Mouse (Mus musculus) liver, embryonic 11.5 days (tissue): ENCODE data around the gene Vps33a. TPM values are rescaled to one million over a fixed set of nuclear protein-coding genes. Genes with fewer than 3 reads are reported as not detected.
"Not testable (repeated sequence)": the region's sequence is repeated elsewhere in the genome, so short reads cannot be mapped to it uniquely, and the experiment has no call there.

Experiments used
- ATAC-seq: fragments of 200-750 bp; cut with Nextera tagmentation; replicated peaks from 2 replicates; pipeline ENCODE4 v1.8.0; 2017; ENCODE audit warnings: moderate number of reproducible peaks, mild to moderate bottlenecking, moderate TSS enrichment, moderate library complexity; ENCODE audit not compliant: low FRiP score
- DNase-seq: peaks from one replicate; pipeline ENCODE4 v3.0.0-alpha.2; 2017; ENCODE audit warnings: low spot score
- H3K27ac ChIP-seq: fragments of 300-500 bp; sonication (generic); 2 replicates; pipeline ENCODE4 v1.5.1; 2014; ENCODE audit warnings: mild to moderate bottlenecking, low read depth, low read length, control low read depth
- H3K27me3 ChIP-seq: fragments of 300-500 bp; sonication (generic); replicated peaks from 2 replicates; pipeline ENCODE4 v1.6.1; 2014; ENCODE audit warnings: low read length, mixed read lengths; ENCODE audit not compliant: control insufficient read depth, insufficient read depth
- H3K36me3 ChIP-seq: fragments of 300-500 bp; sonication (generic); 2 replicates; pipeline ENCODE4 v1.6.1; 2014; ENCODE audit warnings: mild to moderate bottlenecking, low read length, moderate library complexity, mixed read lengths; ENCODE audit not compliant: control insufficient read depth, insufficient read depth
- H3K4me1 ChIP-seq: fragments of 300-500 bp; sonication (generic); replicated peaks from 2 replicates; pipeline ENCODE4 v1.6.1; 2014; ENCODE audit warnings: low read length, mixed read lengths; ENCODE audit not compliant: control insufficient read depth, insufficient read depth
- H3K4me2 ChIP-seq: fragments of 300-500 bp; sonication (generic); 2 replicates; pipeline ENCODE4 v1.6.1; 2014; ENCODE audit warnings: mild to moderate bottlenecking, control low read depth, moderate library complexity
- H3K4me3 ChIP-seq: fragments of 300-500 bp; sonication (generic); 2 replicates; pipeline ENCODE4 v1.5.1; 2014; ENCODE audit warnings: low read depth, low read length, control low read depth
- H3K9ac ChIP-seq: fragments of 300-500 bp; sonication (generic); 2 replicates; pipeline ENCODE4 v1.6.1; 2014; ENCODE audit warnings: low read depth, low read length, control low read depth
- H3K9me3 ChIP-seq: fragments of 300-500 bp; sonication (generic); 2 replicates; pipeline ENCODE4 v1.6.1; 2016; ENCODE audit warnings: low read length, inconsistent platforms, mixed read lengths; ENCODE audit not compliant: control insufficient read depth
- WGBS: fragments of 180-500 bp; shearing (Covaris S2); extraction: QIAGEN DNeasy Blood & Tissue Kit; methylation state at CpG from one replicate; pipeline ENCODE4 v1.1.7; 2014; 5-methylcytosine and 5-hydroxymethylcytosine counted together
- polyA plus RNA-seq: library from polyadenylated mRNA; unstranded; fragments of >200 nt; fragmentation: Nextera tagmentation; extraction: Ambion mirVana; gene quantifications from 2 replicates; pipeline ENCODE4 v1.2.1, GENCODE M21; 2014

The Vps33a gene
- polyA plus RNA-seq, 1 experiment from 2014 or later = 36.0 TPM

DNA sequence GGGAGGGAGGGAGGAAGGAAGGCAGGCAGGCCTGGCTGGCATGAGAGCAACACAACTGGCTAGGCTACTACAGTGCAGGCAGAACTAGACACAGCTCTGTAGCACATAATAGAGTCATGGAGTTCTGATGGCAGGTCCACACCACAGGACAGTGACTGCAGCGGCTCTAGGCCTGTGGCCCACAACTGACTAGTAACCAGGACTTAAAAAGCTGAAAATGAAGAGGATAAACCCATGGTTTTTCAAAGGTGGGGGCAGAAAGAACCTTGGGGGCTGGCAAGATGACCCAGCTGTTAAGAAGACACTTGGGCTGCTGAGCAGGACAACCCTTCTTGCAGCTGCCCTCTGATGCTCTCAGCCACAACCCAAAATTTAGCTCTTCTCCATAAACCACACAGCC lies 51.2 kb downstream of the Vps33a start:
- 94% methylated on average over 1 of the region's 1 CpGs for WGBS
- no peak overlapping the region for H3K4me3 ChIP-seq
- H3K4me2 ChIP-seq = no peak overlapping the region
- H3K36me3 ChIP-seq = peaks cover 6% of the 10 kb centered on the region
- no peak overlapping the region for H3K9ac ChIP-seq
- H3K9me3 ChIP-seq = no peaks in the 10 kb centered on the region
- no peak for ATAC-seq
- H3K27ac ChIP-seq = no peak overlapping the region
- H3K27me3 ChIP-seq = no peaks in the 10 kb centered on the region
- H3K4me1 ChIP-seq = peaks cover 15% of the 10 kb centered on the region
- DNase-seq = no peak

DNA sequence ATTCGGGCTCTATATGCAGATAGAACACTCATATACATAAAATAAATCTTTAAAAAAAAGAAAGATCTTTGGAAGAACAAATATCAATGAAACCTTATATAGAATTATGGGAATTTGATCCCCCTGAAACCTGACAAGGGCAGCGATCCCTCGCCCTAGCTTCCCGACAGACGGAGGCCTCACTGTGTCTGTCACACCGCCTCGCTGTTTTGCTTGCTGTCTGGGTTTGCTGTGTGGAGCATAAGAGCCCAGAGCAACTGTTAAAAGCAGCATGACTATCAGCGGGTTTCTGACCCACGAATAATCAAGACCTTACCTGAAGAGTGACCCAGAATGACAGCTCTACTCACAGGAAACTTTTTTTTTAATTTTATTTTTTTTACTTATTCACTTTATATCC lies 52.2 kb downstream of the Vps33a start:
- Histone ChIP-seq H3K4me2 (no peak overlapping the region), H3K4me1 (peaks cover 15% of the 10 kb centered on the region), H3K27me3 (no peaks in the 10 kb centered on the region), H3K9me3 (no peaks in the 10 kb centered on the region), H3K4me3 (no peak overlapping the region), H3K9ac (no peak overlapping the region), H3K27ac (no peak overlapping the region), H3K36me3 (peaks cover 11% of the 10 kb centered on the region)
- no peak for DNase-seq
- ATAC-seq = no peak
- WGBS = 86% methylated on average over 9 of the region's 9 CpGs

GRCm38 (mm10) chr5:123514871-123515270 lies 58.0 kb downstream of the Vps33a start:
- Histone ChIP-seq H3K4me2 (no peak overlapping the region), H3K27me3 (no peaks in the 10 kb centered on the region; the same call in 1 of the 2 replicates), H3K27ac (no peak overlapping the region), H3K9ac (no peak overlapping the region), H3K9me3 (no peaks in the 10 kb centered on the region), H3K36me3 (peaks cover 14% of the 10 kb centered on the region), H3K4me3 (no peak overlapping the region), H3K4me1 (peaks cover 7% of the 10 kb centered on the region)
- ATAC-seq (no peak), DNase-seq (no peak)
- 84% methylated on average over 5 of the region's 5 CpGs for WGBS

DNA sequence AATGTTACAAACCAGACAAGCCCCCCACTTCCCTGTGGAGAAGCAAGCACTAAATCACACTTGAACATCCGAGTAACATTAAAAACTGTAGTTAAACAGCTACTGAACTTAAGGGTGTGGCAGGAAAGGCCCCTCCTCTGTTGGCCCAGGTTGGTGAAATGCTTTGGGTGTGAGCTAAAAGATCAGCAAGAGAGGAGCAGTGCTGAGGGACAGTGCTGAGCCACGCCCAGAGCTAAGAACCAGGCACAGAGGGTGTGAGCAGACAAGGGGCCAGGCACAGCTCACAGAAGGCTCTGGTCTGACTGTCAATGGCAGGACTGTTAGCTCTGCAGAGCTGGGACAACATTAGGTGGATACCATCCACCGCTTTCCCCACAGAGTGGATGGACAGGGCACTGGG lies 60.7 kb downstream of the Vps33a start:
- Histone ChIP-seq H3K4me3 (no peak overlapping the region), H3K9ac (no peak overlapping the region), H3K4me2 (no peak overlapping the region), H3K9me3 (no peaks in the 10 kb centered on the region), H3K4me1 (peaks cover 10% of the 10 kb centered on the region), H3K27ac (no peak overlapping the region), H3K27me3 (peaks cover 20% of the 10 kb centered on the region), H3K36me3 (peaks cover 8% of the 10 kb centered on the region; the same call in 1 of the 2 replicates)
- DNase-seq = no peak
- ATAC-seq = peak; percentile 76
- 64% methylated on average over 3 of the region's 3 CpGs for WGBS

DNA sequence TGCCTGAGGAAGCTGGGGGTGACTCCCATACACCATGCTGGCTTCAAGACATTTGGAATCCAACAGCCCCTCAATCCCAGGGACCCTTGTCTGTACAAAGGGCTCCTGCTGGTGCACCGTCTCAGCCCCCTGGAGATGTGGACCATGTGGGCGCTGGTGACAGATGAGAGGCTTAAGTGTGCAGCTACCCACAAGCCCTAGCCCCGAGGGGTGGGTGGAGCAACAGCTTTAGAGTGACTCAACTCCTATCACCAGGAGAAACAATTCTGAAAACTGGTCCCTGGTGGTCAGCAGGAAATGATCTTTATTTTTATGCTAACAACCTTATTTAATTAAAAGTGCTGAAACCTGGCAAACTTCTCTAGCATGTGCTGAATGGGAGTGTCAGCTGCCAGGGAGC lies 61.4 kb downstream of the Vps33a start:
- not testable (repeated sequence) for H3K36me3 ChIP-seq, ATAC-seq, H3K9me3 ChIP-seq, H3K9ac ChIP-seq, H3K27ac ChIP-seq, H3K4me2 ChIP-seq, H3K4me3 ChIP-seq, DNase-seq
- H3K27me3 ChIP-seq = peaks cover 23% of the 10 kb centered on the region
- WGBS = 70% methylated on average over 3 of the region's 3 CpGs
- peaks cover 10% of the 10 kb centered on the region for H3K4me1 ChIP-seq

DNA sequence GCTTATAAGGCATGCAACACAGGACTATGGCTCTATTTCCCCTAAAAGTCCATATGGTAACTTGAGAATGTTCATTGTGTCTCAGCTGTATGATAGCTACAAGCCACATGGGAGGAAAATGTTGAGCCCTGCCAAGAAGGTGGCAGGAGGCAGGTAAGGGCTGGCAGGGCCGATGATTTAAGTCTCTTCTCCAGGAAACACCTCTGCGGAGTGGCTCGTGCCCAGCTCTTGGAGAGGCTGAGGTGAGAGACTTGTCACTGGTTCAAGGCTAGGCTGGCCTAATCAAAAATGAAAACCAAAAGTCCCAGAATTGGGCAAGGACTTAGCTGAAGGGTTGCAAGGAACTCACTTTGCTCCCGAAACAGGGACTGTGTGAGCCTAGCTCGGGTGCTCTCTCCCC lies 62.7 kb downstream of the Vps33a start, which contains the start of gene B3gnt4:
TSS of gene B3gnt4 (plus strand) at position 301 of the 400 bp plus-strand sequence.
- Histone ChIP-seq H3K27me3 (peaks cover 27% of the 10 kb centered on the region), H3K4me3 (no peak within 1 kb of the TSS), H3K4me1 (peaks cover 10% of the 10 kb centered on the region), H3K27ac (no peak within 1 kb of the TSS), H3K4me2 (no peak within 1 kb of the TSS), H3K36me3 (peaks cover 3% of the 10 kb centered on the region; the same call in 1 of the 2 replicates), H3K9me3 (no peaks in the 10 kb centered on the region), H3K9ac (no peak within 1 kb of the TSS)
- no peak for ATAC-seq
- WGBS = 86% methylated on average over 5 of the region's 5 CpGs
- DNase-seq = no peak

DNA sequence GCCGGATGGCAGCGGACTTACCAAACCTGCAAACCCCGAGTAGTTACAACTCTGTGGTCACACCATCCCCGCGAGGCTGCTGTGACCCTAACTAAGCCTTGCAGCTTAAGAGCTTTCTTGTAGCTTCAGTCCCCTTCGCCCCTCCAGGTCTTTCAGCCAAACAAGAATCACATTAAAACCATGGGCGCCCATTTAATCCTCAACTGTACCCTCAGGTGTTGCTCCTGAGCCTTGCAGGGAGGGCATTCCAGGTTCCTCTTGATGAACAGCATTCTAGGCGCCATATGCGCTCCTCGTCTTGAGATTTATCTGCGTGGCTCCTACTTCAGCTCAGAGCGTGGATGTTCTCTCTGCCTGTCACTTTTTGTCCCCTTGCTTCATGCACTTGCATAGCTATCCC lies 63.9 kb downstream of the Vps33a start:
- Histone ChIP-seq H3K9me3 (no peaks in the 10 kb centered on the region), H3K4me2 (peak overlapping the region; percentile 91), H3K36me3 (peaks cover 3% of the 10 kb centered on the region; the same call in 1 of the 2 replicates), H3K27me3 (peaks cover 27% of the 10 kb centered on the region), H3K4me1 (peaks cover 10% of the 10 kb centered on the region), H3K9ac (0 out of 2 replicates have a peak overlapping the region, but pooled peaks have one; percentile 31), H3K27ac (no peak overlapping the region), H3K4me3 (peak overlapping the region; percentile 61)
- 8% methylated on average over 12 of the region's 12 CpGs for WGBS
- DNase-seq = no peak
- ATAC-seq = no peak

DNA sequence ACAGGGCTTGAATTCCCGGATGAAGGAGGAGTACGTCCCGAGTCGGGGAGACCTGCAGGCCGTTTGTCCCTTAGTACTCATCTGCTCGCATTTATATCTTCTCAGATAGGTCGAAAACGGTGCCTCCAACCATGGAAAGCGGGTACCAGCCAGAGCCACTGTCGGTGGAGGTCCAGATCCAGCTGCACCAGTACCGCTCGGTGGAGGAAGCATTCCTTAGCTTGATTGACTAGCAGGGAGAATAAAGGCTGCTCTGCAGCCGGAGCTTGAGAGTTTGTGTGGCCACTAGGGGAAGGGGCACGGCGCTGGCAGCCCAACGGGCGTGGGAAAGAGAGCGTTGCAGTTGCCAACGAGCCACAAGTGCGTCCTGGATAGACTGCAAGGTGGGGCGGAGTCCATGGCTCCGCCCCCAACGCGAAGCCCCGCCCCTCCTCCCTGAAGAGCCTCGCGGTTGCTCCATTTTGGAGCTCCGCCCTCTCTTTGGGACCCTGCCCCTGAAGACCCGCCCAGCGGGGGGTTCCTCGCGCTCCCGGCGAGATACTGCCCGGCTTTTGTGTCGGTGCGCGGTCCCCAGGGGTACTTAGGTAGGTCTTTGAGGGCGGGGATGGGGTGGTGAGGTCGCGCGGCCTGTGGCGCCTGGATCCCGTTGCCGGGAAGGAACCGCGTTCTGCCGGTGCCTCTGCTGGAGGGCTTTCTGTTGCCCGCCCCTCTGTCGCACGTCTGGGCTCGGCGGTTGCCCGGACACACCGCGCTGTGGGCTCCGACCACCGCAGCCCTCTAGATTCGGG lies 64.7 kb downstream of the Vps33a start:
- no peak overlapping the region for H3K27ac ChIP-seq
- H3K9ac ChIP-seq = peak overlapping the region; percentile 44; the same call in 1 of the 2 replicates
- H3K27me3 ChIP-seq = peaks cover 27% of the 10 kb centered on the region
- no peaks in the 10 kb centered on the region for H3K9me3 ChIP-seq
- peak overlapping the region; percentile 61 for H3K4me3 ChIP-seq
- ATAC-seq = peak; percentile 90
- DNase-seq = peak; percentile 85
- peaks cover 3% of the 10 kb centered on the region; the same call in 1 of the 2 replicates for H3K36me3 ChIP-seq
- peak overlapping the region; percentile 91 for H3K4me2 ChIP-seq
- H3K4me1 ChIP-seq = peaks cover 10% of the 10 kb centered on the region
- WGBS = 2% methylated on average over 59 of the region's 59 CpGs

DNA sequence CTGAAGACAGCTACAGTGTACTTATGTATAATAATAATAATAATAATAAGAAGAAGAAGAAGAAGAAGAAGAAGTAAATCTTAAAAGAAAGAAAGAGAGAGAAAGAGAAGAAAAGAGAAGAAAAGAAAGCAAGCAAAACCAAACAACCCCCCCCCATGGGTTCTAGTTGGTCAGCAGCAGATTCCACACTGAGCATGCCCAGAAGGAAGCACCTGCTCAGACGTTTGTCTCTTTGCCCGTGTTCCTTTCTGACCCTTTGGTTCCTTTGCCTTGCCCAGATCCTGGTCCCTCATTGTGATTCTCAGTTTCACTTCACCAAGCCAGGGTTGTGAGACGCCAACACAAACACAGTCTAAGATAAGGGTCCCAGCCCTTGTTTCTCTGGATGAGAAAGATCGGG lies 70.9 kb downstream of the Vps33a start:
- WGBS = 56% methylated on average over 4 of the region's 4 CpGs
- Histone ChIP-seq H3K4me1 (peaks cover 6% of the 10 kb centered on the region), H3K9me3 (no peaks in the 10 kb centered on the region), H3K27me3 (peaks cover 14% of the 10 kb centered on the region), H3K9ac (no peak overlapping the region), H3K27ac (no peak overlapping the region), H3K36me3 (no peaks in the 10 kb centered on the region), H3K4me2 (no peak overlapping the region), H3K4me3 (no peak overlapping the region)
- no peak for DNase-seq
- ATAC-seq = no peak
